Comparison of ENCODE assay signal across 9 mouse cellular contexts in genomic region chr17:31138398-31138797, GRCm38 (mm10). TPM values are rescaled to one million over a fixed set of nuclear protein-coding genes. Genes with fewer than 3 reads are reported as not detected.
DNase-seq lines count a peak whose midpoint lies in the region; ATAC-seq and TF ChIP-seq lines count a peak whose summit lies in the region.
"Had no signal": no experiment of that assay in that cellular context is flagged by ENCODE, and none has a peak within 500 bp of the region (broad histone marks: within the 10 kb centered on the region; RNA-seq: fewer than 3 reads in every experiment).

No protein-coding gene starts in this region.

- no peaks in the 10 kb centered on the region for H3K4me1 ChIP-seq in kidney, embryonic 16.5 days (ENCODE audit: insufficient read depth, low read length)
- peaks cover 24% of the 10 kb centered on the region for H3K4me1 ChIP-seq in E14TG2a.4 (replicated peaks; ENCODE audit: low read depth, low read length)
- H3K4me1 ChIP-seq: embryonic facial prominence, embryonic 13.5 days had no signal

- H3K27me3 ChIP-seq in kidney, embryonic 16.5 days (ENCODE audit: insufficient read depth, low read length), result no peaks in the 10 kb centered on the region
- 0 out of 2 replicates have a peak, but pooled peaks cover 6% of the 10 kb centered on the region for H3K27me3 ChIP-seq in E14TG2a.4 (ENCODE audit: insufficient read depth, low read length)
- H3K27me3 ChIP-seq: embryonic facial prominence, embryonic 13.5 days had no signal

- H3K9ac ChIP-seq in kidney, embryonic 16.5 days (replicated peaks; ENCODE audit: low read length), result no peak overlapping the region
- H3K9ac ChIP-seq: embryonic facial prominence, embryonic 13.5 days had no signal

- TF ChIP-seq POLR2A in brain, embryonic 14.5 days (IDR thresholded peaks at IDR 0.05; ENCODE audit: borderline replicate concordance, extremely low read depth, insufficient read depth, insufficient read length, poor library complexity, severe bottlenecking), result no peak

- peak; percentile 70 for TF ChIP-seq CTCF in E14TG2a.4 (conservative IDR thresholded peaks at IDR 0.05; ENCODE audit: low read length)
- TF ChIP-seq CTCF in brain, embryonic 14.5 days (IDR thresholded peaks at IDR 0.05; ENCODE audit: borderline replicate concordance, extremely low read depth, insufficient read depth, insufficient read length), result peak; percentile 83

- no peak for ATAC-seq in kidney, embryonic 16.5 days (ENCODE audit: low FRiP score, low TSS enrichment)
- ATAC-seq in erythroid progenitor cell, adult 5-6 weeks (replicated peaks; ENCODE audit: low FRiP score, poor library complexity, severe bottlenecking), result 0 out of 2 replicates have a peak, but pooled peaks have one; percentile 62

- no peak overlapping the region for H3K27ac ChIP-seq in kidney, embryonic 16.5 days (ENCODE audit: low read length)
- H3K27ac ChIP-seq: embryonic facial prominence, embryonic 13.5 days had no signal

- H3K4me3 ChIP-seq in kidney, embryonic 16.5 days (ENCODE audit: low read length), result no peak overlapping the region
- H3K4me3 ChIP-seq in E14TG2a.4 (replicated peaks; ENCODE audit: low read length), result no peak overlapping the region
- H3K4me3 ChIP-seq: embryonic facial prominence, embryonic 13.5 days had no signal

- no peak overlapping the region for H3K4me2 ChIP-seq in kidney, embryonic 16.5 days (replicated peaks; ENCODE audit: low read depth, low read length)
- H3K4me2 ChIP-seq: embryonic facial prominence, embryonic 13.5 days had no signal

- WGBS in kidney, embryonic 16.5 days, result 10% methylated on average over 5 of the region's 5 CpGs

- DNase-seq in kidney, adult 11 months, result peak; percentile 30
- DNase-seq in brain, embryonic 14.5 days (ENCODE audit: low read depth), result peak; percentile 81
- peak; percentile 63 to 72 for DNase-seq in kidney, postnatal 4 days
- DNase-seq in mesoderm, embryonic 11.5 days (ENCODE audit: low read depth, low spot score), result peak; percentile 74
- DNase-seq in thymus, adult 18-20 months, result peak; percentile 23 to 50

- no peaks in the 10 kb centered on the region for H3K9me3 ChIP-seq in kidney, embryonic 16.5 days (ENCODE audit: low read length)
- H3K9me3 ChIP-seq in E14TG2a.4 (ENCODE audit: low read length), result no peaks in the 10 kb centered on the region
- H3K9me3 ChIP-seq: embryonic facial prominence, embryonic 13.5 days had no signal

- no peaks in the 10 kb centered on the region for H3K36me3 ChIP-seq in kidney, embryonic 16.5 days (ENCODE audit: insufficient read depth, low read length)
- H3K36me3 ChIP-seq in E14TG2a.4 (ENCODE audit: insufficient read depth, low read length), result no peaks in the 10 kb centered on the region
- H3K36me3 ChIP-seq: embryonic facial prominence, embryonic 13.5 days had no signal

RNA-seq across cellular contexts. Expression of gene Tff2, which starts 5.7 kb away (rescaled TPM):
- 2.1 and 2.3 TPM in 2 replicates for polyA plus RNA-seq in kidney, embryonic 16.5 days (2015; fragmentation: Nextera tagmentation; extraction: Ambion mirVana)
- polyA plus RNA-seq in brain, embryonic 14.5 days (2012; rRNA removed), result not detected in 2 replicates
- total RNA-seq in erythroid progenitor cell, adult 5-6 weeks (2015; ENCODE audit: low replicate concordance), result not detected in 2 replicates
- not detected in 2 replicates for total RNA-seq in erythroid progenitor cell, adult 5-6 weeks (2017; ENCODE audit: low replicate concordance)
- polyA plus RNA-seq: embryonic facial prominence, embryonic 13.5 days had no signal

RNA-seq across cellular contexts. Expression of gene Tff3, which starts 9.0 kb away (rescaled TPM):
- 0.36 and 0.41 TPM in 2 replicates for polyA plus RNA-seq in kidney, embryonic 16.5 days (2015; fragmentation: Nextera tagmentation; extraction: Ambion mirVana)
- polyA plus RNA-seq in brain, embryonic 14.5 days (2012; rRNA removed), result 0.97 and 1.1 TPM in 2 replicates
- not detected in 2 replicates for total RNA-seq in erythroid progenitor cell, adult 5-6 weeks (2015; ENCODE audit: low replicate concordance)
- not detected in 2 replicates for total RNA-seq in erythroid progenitor cell, adult 5-6 weeks (2017; ENCODE audit: low replicate concordance)
- polyA plus RNA-seq: embryonic facial prominence, embryonic 13.5 days had no signal

RNA-seq across cellular contexts. Expression of gene Tff1, which starts 26.7 kb away (rescaled TPM):
- polyA plus RNA-seq in kidney, embryonic 16.5 days (2015; fragmentation: Nextera tagmentation; extraction: Ambion mirVana), result 0.35 TPM in 1 of 2 replicates, not detected in the other
- polyA plus RNA-seq in brain, embryonic 14.5 days (2012; rRNA removed), result not detected in 2 replicates
- not detected in 2 replicates for total RNA-seq in erythroid progenitor cell, adult 5-6 weeks (2015; ENCODE audit: low replicate concordance)
- total RNA-seq in erythroid progenitor cell, adult 5-6 weeks (2017; ENCODE audit: low replicate concordance), result not detected in 2 replicates
- polyA plus RNA-seq: embryonic facial prominence, embryonic 13.5 days had no signal

Comparison
In these comparisons a context has a peak if more than half of its experiments do, and no peak if none do; other contexts are left out.
1. DNase-seq: peak in every context shown above with its lines; median percentile 81 in brain, embryonic 14.5 days; 74 in mesoderm, embryonic 11.5 days; 68 in kidney, postnatal 4 days; 36 in thymus, adult 18-20 months; 30 in kidney, adult 11 months.